Mouse (Mus musculus) kidney, postnatal 10 days (tissue): Measurements from ENCODE around the gene Prkd3.

Experiments used
- DNase-seq: peaks from one replicate; pipeline ENCODE4 v3.0.0; 2021; ENCODE audit warnings: mixed read lengths

The Prkd3 gene

GRCm38 (mm10) chr17:78917696-78918095 lies 102.9 kb downstream of the Prkd3 start:
- no peak for DNase-seq

DNA sequence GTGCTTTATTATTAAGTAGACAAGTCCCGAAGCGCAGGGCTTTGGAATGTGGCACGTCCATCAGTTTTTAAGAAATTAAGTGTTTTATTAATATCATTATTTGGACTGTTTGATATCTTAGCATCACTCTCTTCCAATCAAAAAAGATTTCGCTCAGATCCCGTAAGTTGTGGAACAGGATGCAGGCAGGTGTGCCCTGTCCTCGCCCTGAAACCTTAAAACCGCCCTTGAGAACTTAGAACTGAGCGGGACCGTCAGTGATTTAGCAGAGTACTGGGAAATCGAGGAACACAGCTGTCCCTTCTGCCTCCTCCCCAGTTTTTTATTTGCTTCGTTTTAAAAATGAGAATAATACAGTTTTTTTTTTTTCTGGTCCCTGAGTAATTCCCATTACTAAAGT lies 103.7 kb downstream of the Prkd3 start:
- DNase-seq, result no peak

DNA sequence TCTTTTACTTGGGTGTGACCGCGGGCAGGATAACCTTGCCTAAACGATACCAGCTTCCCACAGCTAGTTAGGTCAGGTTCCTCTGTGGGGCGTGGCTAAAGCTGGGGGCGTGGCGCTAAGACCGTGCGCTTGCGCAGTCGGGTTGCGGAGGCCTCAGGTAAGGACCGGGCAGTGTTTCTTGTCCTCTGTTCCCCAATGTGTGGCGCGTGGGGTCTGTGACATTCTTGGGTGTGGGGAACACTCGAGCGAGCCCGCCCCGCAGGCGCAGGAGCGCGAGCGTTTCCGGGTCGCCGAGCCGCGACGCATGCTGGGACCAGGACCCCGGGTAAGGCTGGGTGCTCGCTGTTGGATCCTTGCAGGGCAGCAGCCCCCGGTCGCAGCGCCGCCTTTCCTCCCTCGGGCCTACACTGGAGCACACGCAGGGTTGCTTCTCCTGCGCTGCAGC lies 104.2 kb downstream of the Prkd3 start, which contains the start of gene Cebpzos:
TSS of gene Cebpzos (plus strand) at position 132 of the 445 bp plus-strand sequence.
- DNase-seq, result peak; percentile 89

GRCm38 (mm10) chr17:78915772-78916171 lies 104.8 kb downstream of the Prkd3 start:
- no peak for DNase-seq

GRCm38 (mm10) chr17:78913921-78914320 lies 106.7 kb downstream of the Prkd3 start:
- DNase-seq, result no peak

DNA sequence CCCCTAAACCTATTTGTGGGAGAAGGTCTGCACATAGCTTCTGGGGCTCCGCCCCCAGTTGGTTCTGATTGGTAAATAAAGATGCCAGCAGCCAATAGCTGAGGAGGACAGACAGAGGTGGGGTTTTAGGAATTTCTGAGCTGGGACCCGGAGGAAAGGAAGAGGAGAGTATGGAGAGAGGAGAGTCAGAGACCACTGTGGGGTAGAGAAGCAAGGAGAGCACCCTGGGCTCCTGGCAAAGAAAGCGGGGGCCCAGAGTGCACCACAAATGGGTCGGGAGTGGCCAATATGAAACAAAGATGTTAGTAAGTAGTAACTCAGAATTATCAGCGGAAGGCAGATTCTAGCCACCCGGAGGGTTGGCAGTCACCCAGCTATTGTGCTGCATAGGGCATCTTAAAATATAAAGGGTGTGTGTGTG lies 107.7 kb downstream of the Prkd3 start:
- DNase-seq, result peak; percentile 36

DNA sequence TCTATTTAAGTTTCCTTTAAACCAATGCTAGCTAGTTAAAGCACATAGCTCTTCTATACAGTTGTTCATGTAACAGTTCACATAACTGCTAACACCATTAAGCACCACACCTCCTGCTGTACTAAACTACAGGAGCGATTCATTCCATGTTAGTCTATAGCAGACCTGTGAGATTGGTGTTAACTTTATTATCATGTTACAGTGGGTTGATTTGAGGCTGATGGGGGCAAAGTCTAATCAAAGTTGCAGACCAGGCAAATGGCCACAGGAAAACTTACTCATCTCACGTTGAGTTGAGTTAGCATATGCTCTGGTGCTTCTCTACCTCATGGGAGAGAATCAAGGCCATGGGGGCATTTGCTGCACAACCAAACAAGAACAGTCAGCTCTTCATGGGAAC lies 111.2 kb downstream of the Prkd3 start:
- no peak for DNase-seq

DNA sequence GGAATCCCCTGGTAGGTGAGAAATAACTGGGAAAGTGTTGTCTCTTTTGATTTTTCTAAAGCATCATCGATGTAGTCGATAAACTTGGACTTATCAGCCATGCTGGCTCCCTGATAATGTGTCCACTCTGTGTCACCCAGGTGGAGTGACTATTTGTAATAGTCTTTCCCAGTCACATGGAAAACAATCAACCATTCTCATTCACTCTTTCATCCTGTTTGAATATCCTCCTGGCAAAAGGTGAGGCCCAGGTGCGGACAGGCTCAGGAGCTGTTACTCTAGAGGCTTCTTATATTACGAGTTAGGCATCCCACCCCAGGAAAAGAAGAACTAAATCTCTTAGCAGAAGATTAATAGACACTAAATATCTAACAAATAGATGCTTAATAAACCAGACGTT lies 113.7 kb downstream of the Prkd3 start, which contains the start of gene Sult6b1:
TSS of gene Sult6b1 (minus strand) at position 101 of the 400 bp plus-strand sequence.
- no peak for DNase-seq

DNA sequence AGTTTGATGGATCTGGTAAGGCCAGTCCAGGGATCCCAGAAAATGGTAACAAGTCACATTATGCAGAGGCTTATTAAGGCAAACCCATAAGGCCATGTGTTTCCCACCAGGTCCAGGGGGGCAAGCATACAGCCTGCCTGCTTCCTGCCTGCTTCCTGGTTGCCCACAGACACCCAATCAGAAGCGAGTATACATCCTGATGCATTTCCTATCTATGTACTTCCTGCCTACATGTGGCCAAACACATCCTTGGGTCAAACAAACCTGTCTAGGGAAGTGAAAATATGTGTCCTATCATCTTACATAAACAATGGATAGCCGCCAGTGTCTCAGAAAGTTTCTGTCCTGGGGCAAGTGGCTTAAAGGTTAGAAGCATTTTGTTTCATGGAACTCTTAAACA lies 117.5 kb downstream of the Prkd3 start:
- no peak for DNase-seq
